ENCODE assay signal across 23 mouse cellular contexts in genomic region chr14:120880601-120881000, GRCm38 (mm10). TPM values are rescaled to one million over a fixed set of nuclear protein-coding genes. Genes with fewer than 3 reads are reported as not detected.
DNase-seq lines count a peak whose midpoint lies in the region; ATAC-seq lines count a peak whose summit lies in the region.
"Had no signal": no experiment of that assay in that cellular context is flagged by ENCODE, and none has a peak within 500 bp of the region (broad histone marks: within the 10 kb centered on the region; RNA-seq: fewer than 3 reads in every experiment).

No protein-coding gene starts in this region.

- no peaks in the 10 kb centered on the region; the same call in 1 of the 2 replicates for H3K4me1 ChIP-seq in forebrain, embryonic 11.5 days (replicated peaks; ENCODE audit: control insufficient read depth, insufficient read depth, low read length)
- no peaks in the 10 kb centered on the region for H3K4me1 ChIP-seq in forebrain, embryonic 16.5 days (replicated peaks; ENCODE audit: control insufficient read depth, insufficient read depth, low read length)
- peaks cover 8% of the 10 kb centered on the region for H3K4me1 ChIP-seq in midbrain, embryonic 11.5 days (ENCODE audit: control insufficient read depth, insufficient read depth, low read length)
- H3K4me1 ChIP-seq in midbrain, embryonic 13.5 days (replicated peaks): peaks cover 7% of the 10 kb centered on the region; the same call in 1 of the 2 replicates
- H3K4me1 ChIP-seq: hindbrain, embryonic 13.5 days; intestine, embryonic 15.5 days had no signal

- ATAC-seq in forebrain, embryonic 11.5 days (replicated peaks; ENCODE audit: low FRiP score): 0 out of 2 replicates have a peak, but pooled peaks have one; percentile 53
- ATAC-seq in forebrain, embryonic 16.5 days: no peak
- ATAC-seq in midbrain, embryonic 11.5 days (ENCODE audit: low FRiP score): peak; percentile 43; the same call in 1 of the 2 replicates
- ATAC-seq in midbrain, embryonic 13.5 days: no peak
- ATAC-seq: forebrain, embryonic 14.5 days; hindbrain, embryonic 16.5 days; intestine, embryonic 15.5 days had no signal

- 75% methylated on average over 2 of the region's 5 CpGs for WGBS in forebrain, embryonic 11.5 days
- WGBS in forebrain, embryonic 16.5 days: 31% methylated on average over 2 of the region's 5 CpGs
- WGBS in midbrain, embryonic 11.5 days: 80% methylated on average over 4 of the region's 5 CpGs
- WGBS in midbrain, embryonic 13.5 days: 65% methylated on average over 5 of the region's 5 CpGs

- H3K4me2 ChIP-seq in forebrain, embryonic 11.5 days (ENCODE audit: low read depth, low read length, severe bottlenecking): no peak overlapping the region
- H3K4me2 ChIP-seq in forebrain, embryonic 16.5 days (ENCODE audit: low read length): no peak overlapping the region
- no peak overlapping the region for H3K4me2 ChIP-seq in midbrain, embryonic 11.5 days
- no peak overlapping the region for H3K4me2 ChIP-seq in midbrain, embryonic 13.5 days (replicated peaks)
- H3K4me2 ChIP-seq: heart, embryonic 12.5 days; heart, embryonic 15.5 days; hindbrain, embryonic 13.5 days; intestine, embryonic 15.5 days had no signal

- no peak overlapping the region for H3K9ac ChIP-seq in forebrain, embryonic 11.5 days (ENCODE audit: low read length)
- H3K9ac ChIP-seq in forebrain, embryonic 16.5 days (replicated peaks; ENCODE audit: low read depth, low read length): no peak overlapping the region
- no peak overlapping the region for H3K9ac ChIP-seq in midbrain, embryonic 11.5 days (ENCODE audit: low read length)
- H3K9ac ChIP-seq in midbrain, embryonic 13.5 days (replicated peaks): no peak overlapping the region
- H3K9ac ChIP-seq: heart, embryonic 12.5 days; heart, embryonic 15.5 days; hindbrain, embryonic 13.5 days; intestine, embryonic 15.5 days had no signal

- no peak for DNase-seq in forebrain, embryonic 11.5 days (ENCODE audit: low spot score)
- DNase-seq in midbrain, embryonic 11.5 days (ENCODE audit: low spot score, missing footprints): no peak
- peak; percentile 54 for DNase-seq in ZHBTc4 (ENCODE audit: low read depth, low spot score)
- DNase-seq in urinary bladder, postnatal 14 days (ENCODE audit: low spot score): no peak
- DNase-seq in kidney, adult 8-10 months: no peak
- DNase-seq: adrenal gland, adult 2 months; adrenal gland, postnatal 14 days; B cell, adult 2 months; cerebellum, adult 11 months; gastrocnemius, postnatal 25 days; heart, postnatal 10 days; heart, postnatal 36 days had no signal

- H3K4me3 ChIP-seq in forebrain, embryonic 11.5 days (ENCODE audit: low read depth, low read length): no peak overlapping the region
- H3K4me3 ChIP-seq in forebrain, embryonic 16.5 days (replicated peaks; ENCODE audit: low read length): no peak overlapping the region
- no peak overlapping the region for H3K4me3 ChIP-seq in midbrain, embryonic 11.5 days (ENCODE audit: low read depth, low read length)
- H3K4me3 ChIP-seq in midbrain, embryonic 13.5 days (replicated peaks): no peak overlapping the region
- H3K4me3 ChIP-seq: forebrain, embryonic 10.5 days; heart, embryonic 12.5 days; heart, embryonic 15.5 days; hindbrain, embryonic 10.5 days; hindbrain, embryonic 13.5 days; intestine, embryonic 15.5 days had no signal

- H3K27me3 ChIP-seq in forebrain, embryonic 11.5 days (ENCODE audit: control insufficient read depth, insufficient read depth, low read length): no peaks in the 10 kb centered on the region
- H3K27me3 ChIP-seq in forebrain, embryonic 16.5 days (replicated peaks; ENCODE audit: control insufficient read depth, insufficient read depth, low read length): no peaks in the 10 kb centered on the region
- H3K27me3 ChIP-seq in midbrain, embryonic 11.5 days (ENCODE audit: control insufficient read depth, insufficient read depth, low read length): no peaks in the 10 kb centered on the region
- H3K27me3 ChIP-seq in midbrain, embryonic 13.5 days: no peaks in the 10 kb centered on the region
- H3K27me3 ChIP-seq: CH12.LX; heart, embryonic 12.5 days; heart, embryonic 15.5 days; hindbrain, embryonic 13.5 days; intestine, embryonic 15.5 days had no signal

- no peaks in the 10 kb centered on the region for H3K9me3 ChIP-seq in forebrain, embryonic 11.5 days (ENCODE audit: control insufficient read depth, low read length)
- no peaks in the 10 kb centered on the region for H3K9me3 ChIP-seq in forebrain, embryonic 16.5 days (ENCODE audit: control insufficient read depth, low read length)
- no peaks in the 10 kb centered on the region; the same call in 1 of the 2 replicates for H3K9me3 ChIP-seq in midbrain, embryonic 11.5 days (ENCODE audit: control insufficient read depth, low read length)
- no peaks in the 10 kb centered on the region for H3K9me3 ChIP-seq in midbrain, embryonic 13.5 days
- H3K9me3 ChIP-seq: forebrain, embryonic 10.5 days; heart, embryonic 12.5 days; heart, embryonic 15.5 days; hindbrain, embryonic 10.5 days; hindbrain, embryonic 13.5 days; intestine, embryonic 15.5 days had no signal

- H3K36me3 ChIP-seq in forebrain, embryonic 11.5 days (ENCODE audit: control insufficient read depth, insufficient read depth, low read length): no peaks in the 10 kb centered on the region
- no peaks in the 10 kb centered on the region for H3K36me3 ChIP-seq in forebrain, embryonic 16.5 days (ENCODE audit: control insufficient read depth, insufficient read depth)
- no peaks in the 10 kb centered on the region for H3K36me3 ChIP-seq in midbrain, embryonic 11.5 days (ENCODE audit: control insufficient read depth, insufficient read depth, low read length)
- no peaks in the 10 kb centered on the region for H3K36me3 ChIP-seq in midbrain, embryonic 13.5 days
- H3K36me3 ChIP-seq: forebrain, embryonic 10.5 days; heart, embryonic 12.5 days; heart, embryonic 15.5 days; hindbrain, embryonic 10.5 days; hindbrain, embryonic 13.5 days; intestine, embryonic 15.5 days had no signal

- H3K27ac ChIP-seq in forebrain, embryonic 11.5 days (ENCODE audit: low read depth, low read length): no peak overlapping the region
- no peak overlapping the region for H3K27ac ChIP-seq in forebrain, embryonic 16.5 days (ENCODE audit: low read length)
- no peak overlapping the region for H3K27ac ChIP-seq in midbrain, embryonic 11.5 days (ENCODE audit: low read depth, low read length)
- no peak overlapping the region for H3K27ac ChIP-seq in midbrain, embryonic 13.5 days
- H3K27ac ChIP-seq: heart, embryonic 15.5 days; hindbrain, embryonic 10.5 days; hindbrain, embryonic 13.5 days; intestine, embryonic 15.5 days had no signal

RNA-seq across cellular contexts. Expression of gene Ipo5, which starts 30.4 kb away (rescaled TPM):
- 181 and 183 TPM in 2 replicates for polyA plus RNA-seq in forebrain, embryonic 11.5 days (2014; fragmentation: Nextera tagmentation; extraction: Ambion mirVana)
- 84.9 and 104 TPM in 2 replicates for polyA plus RNA-seq in forebrain, embryonic 16.5 days (2015; fragmentation: Nextera tagmentation; extraction: Ambion mirVana)
- 166 TPM in 2 replicates for polyA plus RNA-seq in midbrain, embryonic 11.5 days (2014; fragmentation: Nextera tagmentation; extraction: Ambion mirVana)
- polyA plus RNA-seq in midbrain, embryonic 13.5 days (2015; fragmentation: Nextera tagmentation; extraction: Ambion mirVana): 69.8 and 70.2 TPM in 2 replicates

Comparison
In these comparisons a context has a peak if more than half of its experiments do, and no peak if none do; other contexts are left out.
1. ATAC-seq: peak in forebrain, embryonic 11.5 days (single experiment) and midbrain, embryonic 11.5 days (single experiment); none in forebrain, embryonic 16.5 days (single experiment) and midbrain, embryonic 13.5 days (single experiment).